Mouse (Mus musculus) lung, adult 2 months (tissue): ENCODE measurements around the gene Angptl4. TPM values are rescaled to one million over a fixed set of nuclear protein-coding genes. Genes with fewer than 3 reads are reported as not detected.

ENCODE experiments used
- DNase-seq: peaks from one replicate; pipeline ENCODE4 v3.0.0; 2022
- H3K4me1 ChIP-seq: fragments of 200-500 bp; 2 replicates; pipeline ENCODE4 v1.6.1; 2011; ENCODE audit warnings: low read length; ENCODE audit not compliant: control insufficient read depth, insufficient read depth
- H3K4me3 ChIP-seq: fragments of 200-500 bp; replicated peaks from 2 replicates; pipeline ENCODE3; 2011; ENCODE audit warnings: low read depth, mild to moderate bottlenecking, control low read depth, low read length; ENCODE audit errors: extremely low read depth
- CTCF ChIP-seq: fragments of 200-500 bp; IDR thresholded peaks from 2 replicates; pipeline ENCODE4 v1.5.1; 2011; ENCODE audit warnings: mild to moderate bottlenecking, low read length, control low read depth; ENCODE audit not compliant: insufficient read depth
- POLR2A ChIP-seq: fragments of 200-500 bp; IDR thresholded peaks from 2 replicates; pipeline ENCODE4 v1.6.1; 2011; ENCODE audit warnings: low read depth, mild to moderate bottlenecking, control low read depth, low read length, borderline replicate concordance; ENCODE audit errors: extremely low read depth
- WGBS: fragments of 180-500 bp; shearing (Covaris S2); methylation state at CpG from one replicate; pipeline ENCODE4 v1.1.7; 2018; 5-methylcytosine and 5-hydroxymethylcytosine counted together
- polyA plus RNA-seq: library from polyadenylated mRNA; depleted of rRNA; stranded (reverse); fragments of >200 nt; gene quantifications from 2 replicates; pipeline ENCODE4 v1.2.3, GENCODE M21; 2012

Angptl4 gene
- polyA plus RNA-seq, 1 experiment, result 34.6 TPM

- no peak for DNase-seq
- 23% methylated on average over 33 of the region's 33 CpGs for WGBS
- H3K4me1 ChIP-seq, result peaks cover 29% of the 10 kb centered on the region
- TF ChIP-seq CTCF (no peak), POLR2A (peak; percentile 24; the same call in 1 of the 2 replicates)
- peak overlapping the region; percentile 22 for H3K4me3 ChIP-seq
Observed at GRCm38 (mm10) chr17:33817969-33818643, 36.5 kb upstream of the Angptl4 start.

- Histone ChIP-seq H3K4me1 (peaks cover 29% of the 10 kb centered on the region), H3K4me3 (peak overlapping the region; percentile 64)
- WGBS, result under 1% methylated on average over 89 of the region's 89 CpGs
- peak; percentile 86 for DNase-seq
- TF ChIP-seq CTCF, result no peak
- peak; percentile 68; the same call in 1 of the 2 replicates for TF ChIP-seq POLR2A
Observed at GRCm38 (mm10) chr17:33817184-33817968, 35.7 kb upstream of the Angptl4 start.

- WGBS, result 24% methylated on average over 5 of the region's 5 CpGs
- peak overlapping the region; percentile 64 for H3K4me3 ChIP-seq
- DNase-seq, result no peak
Observed at GRCm38 (mm10) chr17:33816612-33817011, 35.0 kb upstream of the Angptl4 start.

GRCm38 (mm10) chr17:33815399-33815798 is 33.8 kb upstream of the Angptl4 start:
- DNase-seq, result no peak
- TF ChIP-seq POLR2A (no peak), CTCF (no peak)
- 79% methylated on average over 6 of the region's 6 CpGs for WGBS
- Histone ChIP-seq H3K4me1 (peaks cover 33% of the 10 kb centered on the region), H3K4me3 (no peak overlapping the region)

More at GRCm38 (mm10) chr17:33816612-33817011, 35.0 kb upstream of the Angptl4 start:
- H3K4me1 ChIP-seq, result peaks cover 33% of the 10 kb centered on the region
- no peak for TF ChIP-seq CTCF
- no peak for TF ChIP-seq POLR2A

- peak overlapping the region; percentile 56 for H3K4me3 ChIP-seq
- peak; percentile 63 for DNase-seq
- peaks cover 29% of the 10 kb centered on the region for H3K4me1 ChIP-seq
- peak; percentile 46; the same call in 1 of the 2 replicates for TF ChIP-seq POLR2A
- no peak for TF ChIP-seq CTCF
- 26% methylated on average over 4 of the region's 4 CpGs for WGBS
Observed at GRCm38 (mm10) chr17:33812990-33813389, 31.4 kb upstream of the Angptl4 start.

- no peak for DNase-seq
- 12% methylated on average over 3 of the region's 3 CpGs for WGBS
- TF ChIP-seq POLR2A (peak; percentile 59; the same call in 1 of the 2 replicates), CTCF (no peak)
- Histone ChIP-seq H3K4me3 (peak overlapping the region; percentile 56), H3K4me1 (peaks cover 27% of the 10 kb centered on the region)
Observed at GRCm38 (mm10) chr17:33812475-33812874, 30.8 kb upstream of the Angptl4 start.

GRCm38 (mm10) chr17:33811142-33811516 is 29.5 kb upstream of the Angptl4 start:
- DNase-seq, result peak; percentile 57
- TF ChIP-seq CTCF (no peak), POLR2A (peak; percentile 33; the same call in 1 of the 2 replicates)
- peak overlapping the region; percentile 94 for H3K4me3 ChIP-seq
- H3K4me1 ChIP-seq, result peaks cover 24% of the 10 kb centered on the region
- 13% methylated on average over 7 of the region's 7 CpGs for WGBS

- peak; percentile 96 for DNase-seq
- Histone ChIP-seq H3K4me3 (peak within 1 kb of the TSS; percentile 94), H3K4me1 (peaks cover 21% of the 10 kb centered on the region)
- TF ChIP-seq CTCF (no peak), POLR2A (peak; percentile 94)
- WGBS, result 0% methylated on average over 36 of the region's 36 CpGs
Observed at GRCm38 (mm10) chr17:33810334-33811141, 28.9 kb upstream of the Angptl4 start, which contains the start of gene Kank3. TSS of gene Kank3 (plus strand) at chr17:33810519.

GRCm38 (mm10) chr17:33808192-33808591 is 26.6 kb upstream of the Angptl4 start:
- 36% methylated on average over 10 of the region's 10 CpGs for WGBS
- H3K4me3 ChIP-seq, result no peak overlapping the region
- peaks cover 7% of the 10 kb centered on the region; the same call in 1 of the 2 replicates for H3K4me1 ChIP-seq
- DNase-seq, result no peak
- no peak for TF ChIP-seq CTCF
- no peak for TF ChIP-seq POLR2A
